Mouse (Mus musculus) MEL (cell line): ENCODE results near the gene Smim13.

ENCODE experiments used
- ELF1 ChIP-seq: IDR thresholded peaks from 2 replicates; pipeline ENCODE4 v1.6.1; 2014; ENCODE audit warnings: low read depth, mild to moderate bottlenecking, inconsistent platforms, low read length, improper control_type of control experiment, moderate library complexity
- POLR2AphosphoS5 ChIP-seq: IDR thresholded peaks from 2 replicates; pipeline ENCODE4 v1.6.1; 2012; ENCODE audit warnings: low read depth, borderline replicate concordance, mild to moderate bottlenecking, inconsistent platforms, low read length, moderate library complexity, mixed read lengths

GRCm38 (mm10) chr13:41280696-41281095, 31.1 kb downstream of the Smim13 start:
- TF ChIP-seq POLR2AphosphoS5, result no peak
- TF ChIP-seq ELF1, result no peak
